Mouse (Mus musculus) myocyte (in vitro differentiated cells): ENCODE results near the gene Tmc6. TPM values are rescaled to one million over a fixed set of nuclear protein-coding genes. Genes with fewer than 3 reads are reported as not detected.
A peak's percentile ranks its signal among the peaks of the same experiment; 100 is the strongest.

Experiments
- H3K27me3 ChIP-seq: one replicate; pipeline ENCODE4 v1.6.1; 2011; ENCODE audit not compliant: control insufficient read depth, insufficient read depth, insufficient read length
- H3K36me3 ChIP-seq: one replicate; pipeline ENCODE4 v1.6.1; 2011; ENCODE audit not compliant: control insufficient read depth, insufficient read depth
- H3K4me2 ChIP-seq: one replicate; pipeline ENCODE4 v1.6.1; 2011; ENCODE audit warnings: low read depth, control low read depth
- H3K4me3 ChIP-seq: one replicate; pipeline ENCODE4 v1.5.1; 2011; ENCODE audit warnings: mild to moderate bottlenecking, control low read depth, moderate library complexity
- H3K79me2 ChIP-seq: one replicate; pipeline ENCODE4 v1.6.1; 2011; ENCODE audit not compliant: control insufficient read depth, insufficient read depth
- H3ac ChIP-seq: one replicate; pipeline ENCODE4 v1.6.1; 2011; ENCODE audit not compliant: control insufficient read depth, insufficient read length
- CEBPB ChIP-seq: IDR thresholded peaks from 2 replicates; pipeline ENCODE4 v1.6.1; 2011; ENCODE audit warnings: mild to moderate bottlenecking, moderate library complexity; ENCODE audit not compliant: poor library complexity, insufficient read depth, severe bottlenecking
- E2F4 ChIP-seq: IDR thresholded peaks from one replicate; pipeline ENCODE4 v1.6.1; 2011; ENCODE audit warnings: mild to moderate bottlenecking, control low read depth, moderate library complexity; ENCODE audit not compliant: insufficient read depth
- MAX ChIP-seq: IDR thresholded peaks from one replicate; pipeline ENCODE4 v1.6.1; 2011; ENCODE audit warnings: low read depth, mild to moderate bottlenecking, control low read depth
- MYOD1 ChIP-seq, 3 experiments: IDR thresholded peaks; one replicate each; pipeline ENCODE4 v1.6.1; 2011; ENCODE audit warnings: control low read depth in 2 of 3, low read depth in 2 of 3, mild to moderate bottlenecking in 2 of 3, moderate library complexity in 1 of 3; ENCODE audit not compliant: insufficient read length in 2 of 3, control insufficient read depth in 1 of 3
- MYOG ChIP-seq, 3 experiments: IDR thresholded peaks; one replicate each; pipeline ENCODE4 v1.6.1; 2011; ENCODE audit warnings: control low read depth in 2 of 3, low read depth in 2 of 3, mild to moderate bottlenecking in 2 of 3; ENCODE audit not compliant: insufficient read length in 2 of 3, control insufficient read depth in 1 of 3, insufficient read depth in 1 of 3
- POLR2A ChIP-seq: IDR thresholded peaks from one replicate; pipeline ENCODE4 v1.6.1; 2011; ENCODE audit warnings: low read depth, mild to moderate bottlenecking, control low read depth, moderate library complexity; ENCODE audit not compliant: insufficient read length
- POLR2AphosphoS2 ChIP-seq: IDR thresholded peaks from one replicate; pipeline ENCODE4 v1.6.1; 2011; ENCODE audit warnings: low read depth, control low read depth; ENCODE audit not compliant: insufficient read length
- REST ChIP-seq: IDR thresholded peaks from one replicate; pipeline ENCODE4 v1.6.1; 2011; ENCODE audit warnings: mild to moderate bottlenecking, control low read depth, moderate library complexity; ENCODE audit not compliant: insufficient read depth, insufficient read length
- SRF ChIP-seq: IDR thresholded peaks from one replicate; pipeline ENCODE4 v1.6.1; 2011; ENCODE audit warnings: low read depth; ENCODE audit not compliant: control insufficient read depth, insufficient read length
- TCF12 ChIP-seq: IDR thresholded peaks from one replicate; pipeline ENCODE4 v1.6.1; 2011; ENCODE audit warnings: mild to moderate bottlenecking, control low read depth; ENCODE audit not compliant: poor library complexity, insufficient read depth, severe bottlenecking
- TCF3 ChIP-seq: IDR thresholded peaks from one replicate; pipeline ENCODE4 v1.6.1; 2011; ENCODE audit warnings: low read depth, control low read depth; ENCODE audit not compliant: insufficient read length
- USF1 ChIP-seq: IDR thresholded peaks from one replicate; pipeline ENCODE4 v1.6.1; 2011; ENCODE audit warnings: low read depth, mild to moderate bottlenecking, control low read depth, moderate library complexity
- polyA plus RNA-seq: library from polyadenylated mRNA; unstranded; fragments of >200 nt; fragmentation: generic; extraction: Trizol; gene quantifications from one replicate; pipeline ENCODE4 v1.2.1, GENCODE M21; 2012; ENCODE audit warnings: missing spikeins

The Tmc6 gene
- polyA plus RNA-seq, 1 experiment = 51.9 TPM

DNA sequence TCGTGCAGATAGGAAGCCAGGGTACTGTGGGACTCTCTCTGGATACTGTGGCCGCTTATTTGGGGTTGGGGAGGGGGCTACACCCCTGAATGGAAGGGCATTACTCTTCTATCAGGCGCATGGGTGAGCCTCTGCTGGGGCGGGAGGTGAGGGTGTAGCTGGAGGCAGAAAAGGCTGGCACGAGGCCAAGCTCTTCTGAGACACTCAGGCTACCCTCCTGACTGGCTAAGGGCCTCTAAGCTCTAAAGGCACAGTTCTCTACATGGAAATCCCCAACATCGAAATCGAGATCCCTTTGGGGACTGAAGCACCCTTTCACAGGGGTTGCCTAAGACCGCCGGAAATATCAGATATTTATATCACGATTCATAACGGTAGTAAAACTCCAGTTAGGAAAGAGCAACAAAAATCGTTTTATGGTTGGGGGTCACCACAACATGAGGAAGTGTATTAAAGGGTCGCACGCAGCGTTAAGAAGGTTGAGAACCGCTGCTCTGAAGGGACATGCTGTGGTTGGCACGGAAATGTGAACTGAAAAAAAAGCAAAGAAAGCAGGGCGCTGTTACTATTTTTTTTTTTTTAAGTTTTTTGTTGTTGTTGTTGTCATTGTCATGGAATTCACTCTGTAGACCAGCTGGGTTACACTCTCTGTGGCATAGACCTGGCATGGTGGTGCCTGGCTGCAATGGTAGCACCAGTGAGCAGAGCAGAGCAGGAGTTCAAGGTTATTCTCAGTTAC lies 46.3 kb upstream of the Tmc6 start:
- Histone ChIP-seq H3K79me2 (peaks cover 7% of the 10 kb centered on the region), H3ac (no peak overlapping the region), H3K4me3 (peak overlapping the region; percentile 45), H3K4me2 (peak overlapping the region; percentile 94), H3K27me3 (no peaks in the 10 kb centered on the region), H3K36me3 (no peaks in the 10 kb centered on the region)
- no peak for TF ChIP-seq POLR2A
- TF ChIP-seq CEBPB = 0 out of 2 replicates have a peak, but pooled peaks have one; percentile 22
- TF ChIP-seq TCF12 = no peak

DNA sequence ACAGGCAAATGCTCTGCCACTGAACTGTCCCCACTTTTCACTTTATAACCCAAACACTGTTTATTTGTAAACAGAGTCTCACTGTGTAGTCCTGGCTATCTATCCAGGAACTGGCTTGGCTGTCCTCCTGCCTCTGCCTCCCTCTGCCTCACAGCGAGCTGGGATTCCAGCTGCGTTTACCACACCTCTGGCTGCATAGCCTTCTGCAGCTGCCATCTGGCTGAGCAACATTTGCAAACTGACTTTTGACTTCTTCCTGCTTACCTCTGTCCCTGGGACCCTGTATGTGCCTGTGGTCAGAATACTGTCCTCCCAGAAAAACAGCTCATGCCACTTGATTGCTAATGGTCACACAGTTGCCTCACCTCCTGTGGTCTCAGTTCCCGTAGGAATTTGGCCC lies 45.4 kb upstream of the Tmc6 start:
- no peak overlapping the region for H3ac ChIP-seq
- no peak for TF ChIP-seq USF1
- peak in 2 of 3 experiments; percentile 32 to 44 for TF ChIP-seq MYOD1 (IDR thresholded peaks at IDR 0.05; ENCODE audit: control insufficient read depth in 1 of 3, insufficient read length in 2 of 3, low read depth in 2 of 3)
- no peak for TF ChIP-seq MAX
- TF ChIP-seq E2F4 = no peak
- TF ChIP-seq CEBPB = no peak
- TF ChIP-seq MYOG (IDR thresholded peaks at IDR 0.05; ENCODE audit: control insufficient read depth in 1 of 3, insufficient read depth in 1 of 3, insufficient read length in 2 of 3, low read depth in 2 of 3) = peak in 1 of 3 experiments; percentile 25
- TF ChIP-seq POLR2AphosphoS2 = no peak
- no peak for TF ChIP-seq TCF3
- no peak for TF ChIP-seq POLR2A
- no peak for TF ChIP-seq TCF12
- TF ChIP-seq SRF = no peak
- no peak for TF ChIP-seq REST
- H3K27me3 ChIP-seq = no peaks in the 10 kb centered on the region
- H3K4me2 ChIP-seq = peak overlapping the region; percentile 94
- no peaks in the 10 kb centered on the region for H3K36me3 ChIP-seq
- H3K4me3 ChIP-seq = peak overlapping the region; percentile 45
- H3K79me2 ChIP-seq = peaks cover 7% of the 10 kb centered on the region

DNA sequence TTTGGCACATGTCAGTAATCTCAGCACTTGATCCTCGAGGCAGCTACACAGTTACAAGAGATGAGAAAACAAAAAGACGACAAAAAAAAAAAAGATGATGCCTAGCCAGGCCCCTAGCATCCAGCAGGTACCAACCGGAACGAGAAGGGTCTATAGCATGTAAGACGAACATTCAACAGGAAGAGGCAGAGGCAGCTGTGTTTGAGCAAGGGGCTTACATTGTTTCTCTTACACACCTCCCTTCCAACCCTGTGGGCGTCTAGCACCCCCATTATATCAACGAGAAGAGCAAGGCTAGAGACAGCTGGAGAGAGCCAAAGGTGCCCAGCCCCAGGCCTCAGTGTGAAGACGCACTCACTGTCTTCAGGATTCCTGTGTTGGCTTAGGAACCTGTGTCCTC lies 44.9 kb upstream of the Tmc6 start:
- Histone ChIP-seq H3ac (no peak overlapping the region), H3K79me2 (peaks cover 12% of the 10 kb centered on the region), H3K36me3 (no peaks in the 10 kb centered on the region), H3K27me3 (no peaks in the 10 kb centered on the region), H3K4me2 (peak overlapping the region; percentile 94), H3K4me3 (peak overlapping the region; percentile 45)
- no peak for TF ChIP-seq MAX
- TF ChIP-seq POLR2AphosphoS2 = peak; percentile 8

DNA sequence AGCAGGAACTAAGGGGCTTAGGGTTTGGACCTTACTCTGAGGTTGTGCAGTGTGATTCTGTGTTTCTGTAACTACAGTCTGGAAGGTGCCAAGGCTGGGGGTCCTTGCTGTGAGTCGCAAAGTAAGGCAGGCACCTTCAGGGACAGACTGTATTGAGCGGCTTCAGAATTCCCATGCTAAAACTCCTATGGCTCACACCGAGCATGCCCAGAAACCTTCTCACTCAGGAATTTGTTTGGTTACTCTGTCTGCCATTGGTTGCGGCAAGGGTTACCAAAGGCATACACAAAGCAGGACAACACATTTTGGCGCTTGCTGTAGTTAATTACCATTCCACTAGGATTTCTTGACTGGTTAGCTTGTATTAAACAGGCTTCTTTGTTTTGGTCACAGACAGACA lies 44.2 kb upstream of the Tmc6 start:
- TF ChIP-seq MYOD1 (IDR thresholded peaks at IDR 0.05; ENCODE audit: control insufficient read depth in 1 of 3, insufficient read length in 2 of 3, low read depth in 2 of 3) (no peak), E2F4 (no peak), MAX (no peak)
- Histone ChIP-seq H3K27me3 (no peaks in the 10 kb centered on the region), H3K36me3 (no peaks in the 10 kb centered on the region), H3K79me2 (peaks cover 19% of the 10 kb centered on the region), H3K4me3 (peak overlapping the region; percentile 45), H3ac (peak overlapping the region; percentile 5), H3K4me2 (peak overlapping the region; percentile 94)

DNA sequence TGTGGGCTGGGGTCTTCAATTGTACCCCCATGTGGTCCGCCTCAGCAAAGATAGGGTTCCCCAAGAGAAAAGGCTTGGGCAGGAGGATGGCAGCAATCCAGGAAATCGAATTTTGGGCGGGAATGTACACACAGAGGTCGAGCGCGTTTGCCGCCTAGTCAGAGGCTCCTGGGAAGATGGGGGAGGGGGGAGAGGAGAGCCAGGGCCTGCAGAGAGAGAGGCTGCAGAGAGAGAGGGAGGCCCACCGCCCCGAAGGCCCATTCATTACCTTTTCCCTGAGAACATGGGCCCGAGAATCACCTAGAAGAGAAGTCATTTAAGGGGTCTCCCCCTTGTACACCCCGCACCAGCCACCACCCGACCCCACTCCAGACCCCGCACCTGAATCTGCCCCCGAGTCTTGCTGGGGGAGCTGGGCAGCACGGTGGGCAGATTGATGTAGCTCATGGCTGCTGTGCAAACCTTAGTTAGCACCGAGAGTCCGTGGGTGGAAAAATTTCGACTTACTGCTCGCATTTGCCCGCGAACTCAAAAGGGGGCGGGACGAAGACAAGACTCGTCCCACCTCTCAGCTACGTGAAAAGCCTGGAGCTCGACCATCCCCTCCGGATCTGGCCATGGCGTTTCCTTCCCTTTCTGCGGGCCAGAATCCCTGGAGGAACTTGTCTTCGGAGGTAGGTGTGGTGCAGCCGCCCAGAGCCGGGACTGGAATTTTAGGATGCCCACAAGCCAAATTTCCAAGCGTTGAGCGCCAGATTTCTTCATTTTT lies 43.5 kb upstream of the Tmc6 start, which contains the start of the genes Afmid and Tk1:
TSS of gene Afmid (plus strand) at position 592 of the 769 bp plus-strand sequence.
TSS of gene Tk1 (minus strand) at position 760 of the 769 bp plus-strand sequence.
- H3ac ChIP-seq = peak within 1 kb of the TSS; percentile 5
- peak within 1 kb of the TSS; percentile 45 for H3K4me3 ChIP-seq
- H3K79me2 ChIP-seq = peaks cover 26% of the 10 kb centered on the region
- peak within 1 kb of the TSS; percentile 94 for H3K4me2 ChIP-seq
- TF ChIP-seq E2F4 (peak; percentile 74), POLR2A (peak; percentile 54), MYOG (IDR thresholded peaks at IDR 0.05; ENCODE audit: control insufficient read depth in 1 of 3, insufficient read depth in 1 of 3, insufficient read length in 2 of 3, low read depth in 2 of 3) (no peak), MAX (no peak), POLR2AphosphoS2 (peak; percentile 61), SRF (peak; percentile 1)
- H3K27me3 ChIP-seq = no peaks in the 10 kb centered on the region
- no peaks in the 10 kb centered on the region for H3K36me3 ChIP-seq
